Mouse (Mus musculus): Measurements from ENCODE around the gene Bbc3. TPM values are rescaled to one million over a fixed set of nuclear protein-coding genes. Genes with fewer than 3 reads are reported as not detected.

The Bbc3 gene
- polyA plus RNA-seq, 1 experiment from 2014 or later: 3.7 TPM

- Histone ChIP-seq H3K27ac (ENCODE audit: low read depth) (no peak overlapping the region), H3K27me3 (ENCODE audit: insufficient read depth, low read length) (no peaks in the 10 kb centered on the region), H3K9me3 (ENCODE audit: low read length) (no peaks in the 10 kb centered on the region), H3K4me1 (ENCODE audit: insufficient read depth) (no peaks in the 10 kb centered on the region), H3K9ac (replicated peaks) (no peak overlapping the region), H3K36me3 (replicated peaks; ENCODE audit: insufficient read depth, low read length) (peaks cover 25% of the 10 kb centered on the region), H3K4me2 (ENCODE audit: low read depth, low read length) (no peak overlapping the region), H3K4me3 (ENCODE audit: low read depth, low read length) (no peak overlapping the region)
- TF ChIP-seq EP300 (IDR thresholded peaks at IDR 0.05; ENCODE audit: low read depth): no peak
- no peak for TF ChIP-seq CTCF (IDR thresholded peaks at IDR 0.05; ENCODE audit: low read depth)
- DNase-seq: no peak
- WGBS (ENCODE audit: insufficient replicate concordance): 53% methylated on average over 4 of the region's 4 CpGs
- no peak for ATAC-seq
These were observed 37.1 kb downstream of the Bbc3 start for GRCm38 (mm10) chr7:16345297-16345696.

GRCm38 (mm10) chr7:16349999-16350398, 41.8 kb downstream of the Bbc3 start:
- no peak overlapping the region for H3K4me2 ChIP-seq (ENCODE audit: low read depth, low read length)
- no peak for TF ChIP-seq CTCF (IDR thresholded peaks at IDR 0.05; ENCODE audit: low read depth)
- DNase-seq: no peak
- H3K9me3 ChIP-seq (ENCODE audit: low read length): no peaks in the 10 kb centered on the region
- 78% methylated on average over 5 of the region's 5 CpGs for WGBS (ENCODE audit: insufficient replicate concordance)
- no peaks in the 10 kb centered on the region for H3K4me1 ChIP-seq (ENCODE audit: insufficient read depth)
- no peak overlapping the region for H3K4me3 ChIP-seq (ENCODE audit: low read depth, low read length)
- ATAC-seq: no peak
- H3K36me3 ChIP-seq (replicated peaks; ENCODE audit: insufficient read depth, low read length): peaks cover 35% of the 10 kb centered on the region
- H3K27me3 ChIP-seq (ENCODE audit: insufficient read depth, low read length): no peaks in the 10 kb centered on the region
- no peak overlapping the region for H3K9ac ChIP-seq (replicated peaks)
- H3K27ac ChIP-seq (ENCODE audit: low read depth): no peak overlapping the region

GRCm38 (mm10) chr7:16355854-16356594, 47.8 kb downstream of the Bbc3 start:
- DNase-seq: no peak
- no peak overlapping the region for H3K9ac ChIP-seq (replicated peaks)

GRCm38 (mm10) chr7:16357602-16358001, 49.4 kb downstream of the Bbc3 start:
- no peak overlapping the region for H3K27ac ChIP-seq (ENCODE audit: low read depth)
- peaks cover 55% of the 10 kb centered on the region for H3K36me3 ChIP-seq (replicated peaks; ENCODE audit: insufficient read depth, low read length)
- H3K9ac ChIP-seq (replicated peaks): no peak overlapping the region
- H3K27me3 ChIP-seq (ENCODE audit: insufficient read depth, low read length): no peaks in the 10 kb centered on the region
- no peak overlapping the region for H3K4me3 ChIP-seq (ENCODE audit: low read depth, low read length)
- TF ChIP-seq CTCF (IDR thresholded peaks at IDR 0.05; ENCODE audit: low read depth): no peak
- no peak for TF ChIP-seq EP300 (IDR thresholded peaks at IDR 0.05; ENCODE audit: low read depth)
- H3K4me2 ChIP-seq (ENCODE audit: low read depth, low read length): no peak overlapping the region
- no peaks in the 10 kb centered on the region for H3K9me3 ChIP-seq (ENCODE audit: low read length)
- H3K4me1 ChIP-seq (ENCODE audit: insufficient read depth): 0 out of 2 replicates have a peak, but pooled peaks cover 6% of the 10 kb centered on the region
- 86% methylated on average over 3 of the region's 3 CpGs for WGBS (ENCODE audit: insufficient replicate concordance)
- DNase-seq (no peak), ATAC-seq (no peak)

More at GRCm38 (mm10) chr7:16355854-16356594, 47.8 kb downstream of the Bbc3 start:
- TF ChIP-seq EP300 (IDR thresholded peaks at IDR 0.05; ENCODE audit: low read depth): no peak
- no peak for TF ChIP-seq CTCF (IDR thresholded peaks at IDR 0.05; ENCODE audit: low read depth)
- H3K9me3 ChIP-seq (ENCODE audit: low read length): no peaks in the 10 kb centered on the region
- no peak overlapping the region; the same call in 1 of the 2 replicates for H3K27ac ChIP-seq (ENCODE audit: low read depth)
- 0 out of 2 replicates have a peak, but pooled peaks cover 6% of the 10 kb centered on the region for H3K4me1 ChIP-seq (ENCODE audit: insufficient read depth)
- WGBS (ENCODE audit: insufficient replicate concordance): 71% methylated on average over 3 of the region's 3 CpGs
- no peak overlapping the region for H3K4me3 ChIP-seq (ENCODE audit: low read depth, low read length)
- H3K36me3 ChIP-seq (replicated peaks; ENCODE audit: insufficient read depth, low read length): peaks cover 57% of the 10 kb centered on the region
- H3K4me2 ChIP-seq (ENCODE audit: low read depth, low read length): no peak overlapping the region
- H3K27me3 ChIP-seq (ENCODE audit: insufficient read depth, low read length): no peaks in the 10 kb centered on the region
- ATAC-seq: no peak

GRCm38 (mm10) chr7:16364319-16364718, 56.1 kb downstream of the Bbc3 start:
- Histone ChIP-seq H3K4me2 (ENCODE audit: low read depth, low read length) (no peak overlapping the region), H3K4me1 (ENCODE audit: insufficient read depth) (peaks cover 11% of the 10 kb centered on the region; the same call in 1 of the 2 replicates), H3K4me3 (ENCODE audit: low read depth, low read length) (no peak overlapping the region), H3K36me3 (replicated peaks; ENCODE audit: insufficient read depth, low read length) (peaks cover 58% of the 10 kb centered on the region), H3K9ac (replicated peaks) (no peak overlapping the region), H3K9me3 (ENCODE audit: low read length) (no peaks in the 10 kb centered on the region), H3K27me3 (ENCODE audit: insufficient read depth, low read length) (no peaks in the 10 kb centered on the region), H3K27ac (ENCODE audit: low read depth) (peak overlapping the region; percentile 63)
- peak; percentile 86 for ATAC-seq
- 59% methylated on average over 1 of the region's 1 CpGs for WGBS (ENCODE audit: insufficient replicate concordance)
- TF ChIP-seq CTCF (IDR thresholded peaks at IDR 0.05; ENCODE audit: low read depth): no peak
- TF ChIP-seq EP300 (IDR thresholded peaks at IDR 0.05; ENCODE audit: low read depth): 0 out of 2 replicates have a peak, but pooled peaks have one; percentile 8
- DNase-seq: no peak

- TF ChIP-seq CTCF (IDR thresholded peaks at IDR 0.05; ENCODE audit: low read depth): no peak
- TF ChIP-seq EP300 (IDR thresholded peaks at IDR 0.05; ENCODE audit: low read depth): no peak
- peak overlapping the region; percentile 63 for H3K27ac ChIP-seq (ENCODE audit: low read depth)
- peaks cover 11% of the 10 kb centered on the region; the same call in 1 of the 2 replicates for H3K4me1 ChIP-seq (ENCODE audit: insufficient read depth)
- DNase-seq (no peak), ATAC-seq (no peak)
- H3K4me3 ChIP-seq (ENCODE audit: low read depth, low read length): no peak overlapping the region
- no peak overlapping the region for H3K9ac ChIP-seq (replicated peaks)
- peaks cover 60% of the 10 kb centered on the region for H3K36me3 ChIP-seq (replicated peaks; ENCODE audit: insufficient read depth, low read length)
- 82% methylated on average over 4 of the region's 4 CpGs for WGBS (ENCODE audit: insufficient replicate concordance)
- no peaks in the 10 kb centered on the region for H3K9me3 ChIP-seq (ENCODE audit: low read length)
- no peak overlapping the region for H3K4me2 ChIP-seq (ENCODE audit: low read depth, low read length)
- H3K27me3 ChIP-seq (ENCODE audit: insufficient read depth, low read length): no peaks in the 10 kb centered on the region
These were observed 56.8 kb downstream of the Bbc3 start for GRCm38 (mm10) chr7:16364901-16365500.
